Mouse (Mus musculus): ENCODE measurements around the gene Tmbim1. TPM values are rescaled to one million over a fixed set of nuclear protein-coding genes. Genes with fewer than 3 reads are reported as not detected.
A peak's percentile ranks its signal among the peaks of the same experiment; 100 is the strongest.
"Not testable (repeated sequence)": the region's sequence is repeated elsewhere in the genome, so short reads cannot be mapped to it uniquely, and the experiment has no call there.

Tmbim1 gene
- polyA plus RNA-seq, 1 experiment from 2014 or later: 22.9 TPM

DNA sequence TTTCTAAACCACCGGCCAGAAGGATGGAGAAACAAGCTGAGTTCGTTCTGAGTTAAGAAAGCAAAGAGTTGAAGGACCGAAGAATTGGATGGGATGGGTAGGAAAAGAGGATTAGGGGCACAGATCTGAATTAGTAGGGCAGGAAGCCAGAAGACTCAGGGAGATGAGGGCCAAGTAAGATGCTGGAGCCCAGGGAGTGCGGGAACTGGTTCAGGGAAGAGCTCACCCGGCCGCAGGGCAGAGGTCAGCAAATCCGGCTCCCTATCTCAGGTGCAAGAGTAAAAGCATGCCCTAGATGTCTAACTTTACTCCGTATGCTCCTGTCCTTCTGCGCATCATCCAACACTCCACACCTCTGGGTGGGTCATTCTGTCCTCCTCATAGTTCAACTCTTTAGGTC, 27.5 kb upstream of the Tmbim1 start:
- Histone ChIP-seq H3K4me3 (ENCODE audit: low read depth, low read length) (peak overlapping the region; percentile 49), H3K36me3 (ENCODE audit: control insufficient read depth, insufficient read depth, low read length) (no peaks in the 10 kb centered on the region), H3K9me3 (ENCODE audit: control insufficient read depth, low read length) (no peaks in the 10 kb centered on the region), H3K4me2 (peak overlapping the region; percentile 90), H3K9ac (ENCODE audit: low read depth, low read length) (peak overlapping the region; percentile 54), H3K27me3 (replicated peaks; ENCODE audit: control insufficient read depth, insufficient read depth, low read length) (no peaks in the 10 kb centered on the region), H3K4me1 (replicated peaks; ENCODE audit: control insufficient read depth, insufficient read depth, low read length) (peaks cover 36% of the 10 kb centered on the region), H3K27ac (ENCODE audit: low read depth, low read length) (no peak overlapping the region)
- DNase-seq (ENCODE audit: low spot score) (no peak), ATAC-seq (replicated peaks; ENCODE audit: low FRiP score) (no peak)
- 7% methylated on average over 9 of the region's 9 CpGs for WGBS

DNA sequence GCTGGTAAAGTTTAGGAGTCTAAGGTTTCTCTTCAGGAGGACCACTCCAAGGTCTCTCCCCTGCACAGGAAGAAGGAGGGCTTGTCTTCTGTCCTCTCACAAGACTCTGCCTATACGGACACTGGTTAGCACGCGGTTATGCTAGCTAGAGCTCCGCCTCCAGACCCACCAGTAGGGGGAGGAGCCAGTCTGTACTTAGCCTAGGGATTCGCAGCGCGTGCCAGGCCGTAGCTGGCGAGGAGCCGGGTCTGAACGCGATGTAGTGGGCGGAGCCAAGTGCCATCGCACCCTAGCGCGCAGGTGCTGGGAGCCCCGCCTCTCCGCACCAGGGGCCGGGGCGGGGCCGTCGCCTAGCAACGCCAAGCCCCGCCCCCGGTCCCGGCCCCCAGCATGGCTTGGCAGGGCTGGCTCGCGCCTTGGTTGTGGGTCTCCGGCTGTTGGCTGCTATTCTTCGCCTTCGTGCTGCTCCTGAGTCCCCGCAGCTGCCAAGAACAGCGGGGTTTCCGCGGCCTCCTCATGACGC, 26.9 kb upstream of the Tmbim1 start:
- H3K4me2 ChIP-seq: peak overlapping the region; percentile 90
- H3K36me3 ChIP-seq (ENCODE audit: control insufficient read depth, insufficient read depth, low read length): no peaks in the 10 kb centered on the region
- WGBS: under 1% methylated on average over 36 of the region's 36 CpGs
- peak; percentile 92 for DNase-seq (ENCODE audit: low spot score)
- no peaks in the 10 kb centered on the region for H3K9me3 ChIP-seq (ENCODE audit: control insufficient read depth, low read length)
- H3K4me1 ChIP-seq (replicated peaks; ENCODE audit: control insufficient read depth, insufficient read depth, low read length): peaks cover 36% of the 10 kb centered on the region
- H3K4me3 ChIP-seq (ENCODE audit: low read depth, low read length): peak overlapping the region; percentile 49
- no peaks in the 10 kb centered on the region for H3K27me3 ChIP-seq (replicated peaks; ENCODE audit: control insufficient read depth, insufficient read depth, low read length)
- ATAC-seq (replicated peaks; ENCODE audit: low FRiP score): peak; percentile 94
- H3K9ac ChIP-seq (ENCODE audit: low read depth, low read length): peak overlapping the region; percentile 54
- no peak overlapping the region; the same call in 1 of the 2 replicates for H3K27ac ChIP-seq (ENCODE audit: low read depth, low read length)

DNA sequence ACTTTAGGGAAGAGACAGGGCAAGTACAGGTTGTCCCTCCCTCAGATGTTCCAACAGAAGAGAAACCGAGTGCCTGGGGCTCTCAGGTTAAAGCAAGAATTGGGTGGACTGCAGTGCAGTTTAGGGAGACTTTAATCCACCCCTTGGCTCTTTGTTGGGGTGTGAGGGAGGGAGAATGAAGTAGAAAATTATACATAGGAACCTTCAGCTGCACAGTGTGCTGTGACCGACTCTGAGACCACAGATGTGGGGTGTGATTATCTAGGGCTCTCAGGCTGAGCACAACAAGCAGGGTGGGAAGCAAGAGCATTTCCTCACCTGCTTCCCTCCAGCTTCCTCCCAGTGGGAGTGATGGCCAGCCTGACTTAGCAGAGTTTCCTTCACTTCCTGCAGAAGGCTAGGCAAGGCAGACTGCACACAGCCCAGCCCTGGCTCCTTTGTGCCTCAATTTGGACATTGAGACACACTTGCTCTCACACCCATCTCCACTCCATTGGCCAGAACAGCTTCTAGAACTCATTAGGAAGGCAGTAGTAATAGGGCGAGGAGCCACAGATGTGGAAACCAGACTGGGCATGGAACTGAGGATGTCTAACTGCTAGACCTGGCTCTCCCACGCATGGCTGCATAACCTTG, 25.7 kb upstream of the Tmbim1 start:
- no peak overlapping the region for H3K4me2 ChIP-seq
- H3K9me3 ChIP-seq (ENCODE audit: control insufficient read depth, low read length): no peaks in the 10 kb centered on the region
- H3K27ac ChIP-seq (ENCODE audit: low read depth, low read length): no peak overlapping the region
- DNase-seq (ENCODE audit: low spot score) (no peak), ATAC-seq (replicated peaks; ENCODE audit: low FRiP score) (no peak)
- WGBS: 46% methylated on average over 4 of the region's 4 CpGs
- H3K9ac ChIP-seq (ENCODE audit: low read depth, low read length): no peak overlapping the region
- no peaks in the 10 kb centered on the region for H3K36me3 ChIP-seq (ENCODE audit: control insufficient read depth, insufficient read depth, low read length)
- H3K27me3 ChIP-seq (replicated peaks; ENCODE audit: control insufficient read depth, insufficient read depth, low read length): no peaks in the 10 kb centered on the region
- no peak overlapping the region for H3K4me3 ChIP-seq (ENCODE audit: low read depth, low read length)
- peaks cover 36% of the 10 kb centered on the region for H3K4me1 ChIP-seq (replicated peaks; ENCODE audit: control insufficient read depth, insufficient read depth, low read length)

GRCm38 (mm10) chr1:74329899-74330431, 24.5 kb upstream of the Tmbim1 start:
- Histone ChIP-seq H3K4me2 (no peak overlapping the region), H3K36me3 (ENCODE audit: control insufficient read depth, insufficient read depth, low read length) (no peaks in the 10 kb centered on the region), H3K27ac (ENCODE audit: low read depth, low read length) (0 out of 2 replicates have a peak overlapping the region, but pooled peaks have one; percentile 13), H3K9me3 (ENCODE audit: control insufficient read depth, low read length) (no peaks in the 10 kb centered on the region), H3K4me3 (ENCODE audit: low read depth, low read length) (no peak overlapping the region), H3K27me3 (replicated peaks; ENCODE audit: control insufficient read depth, insufficient read depth, low read length) (no peaks in the 10 kb centered on the region), H3K9ac (ENCODE audit: low read depth, low read length) (no peak overlapping the region), H3K4me1 (replicated peaks; ENCODE audit: control insufficient read depth, insufficient read depth, low read length) (peaks cover 36% of the 10 kb centered on the region)
- no peak for DNase-seq (ENCODE audit: low spot score)
- WGBS: 80% methylated on average over 7 of the region's 7 CpGs
- no peak for ATAC-seq (replicated peaks; ENCODE audit: low FRiP score)

DNA sequence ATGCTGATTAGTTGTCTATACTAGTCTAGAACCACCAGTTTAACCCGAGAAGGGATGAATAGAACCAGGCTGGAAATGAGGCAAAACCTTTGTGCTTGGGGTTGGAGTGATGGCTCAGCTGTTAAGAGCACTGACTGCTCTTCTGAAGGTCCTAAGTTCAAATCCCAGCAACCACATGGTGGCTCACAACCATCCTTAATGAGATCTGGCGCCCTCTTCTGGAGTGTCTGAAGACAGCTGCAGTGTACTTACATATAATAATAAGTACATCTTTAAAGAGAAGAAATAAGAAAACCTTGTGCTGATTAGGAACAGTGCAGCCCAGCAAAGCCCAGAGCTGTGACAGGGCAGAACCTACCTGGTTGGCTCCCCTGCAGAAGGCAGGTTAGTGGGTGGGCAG, 21.5 kb upstream of the Tmbim1 start:
- H3K9me3 ChIP-seq (ENCODE audit: control insufficient read depth, low read length); H3K36me3 ChIP-seq (ENCODE audit: control insufficient read depth, insufficient read depth, low read length); H3K9ac ChIP-seq (ENCODE audit: low read depth, low read length); H3K4me2 ChIP-seq; H3K27ac ChIP-seq (ENCODE audit: low read depth, low read length); DNase-seq (ENCODE audit: low spot score); H3K4me3 ChIP-seq (ENCODE audit: low read depth, low read length); ATAC-seq (replicated peaks; ENCODE audit: low FRiP score); H3K27me3 ChIP-seq (replicated peaks; ENCODE audit: control insufficient read depth, insufficient read depth, low read length): not testable (repeated sequence)
- H3K4me1 ChIP-seq (replicated peaks; ENCODE audit: control insufficient read depth, insufficient read depth, low read length): peaks cover 21% of the 10 kb centered on the region
- 48% methylated on average over 2 of the region's 2 CpGs for WGBS

DNA sequence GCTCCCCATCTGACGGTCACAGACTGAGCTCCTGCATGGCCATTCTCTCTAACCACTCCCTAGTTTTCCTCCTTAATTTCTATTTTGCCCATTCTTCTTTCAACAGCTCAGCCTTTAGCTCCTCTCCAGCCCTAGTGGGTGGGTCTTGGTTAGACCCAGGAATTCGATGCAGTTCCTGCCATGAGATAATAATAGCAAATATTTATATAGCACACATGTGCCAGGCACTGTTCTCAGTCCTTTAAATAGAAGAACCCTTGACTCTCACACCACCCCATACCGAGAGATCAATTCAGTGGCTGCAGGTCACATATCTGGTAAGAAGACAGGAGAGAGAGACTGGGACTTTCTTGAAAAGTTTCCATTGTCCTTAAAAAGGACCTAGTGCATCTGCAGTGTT, 16.0 kb upstream of the Tmbim1 start:
- H3K9me3 ChIP-seq (ENCODE audit: control insufficient read depth, low read length): no peaks in the 10 kb centered on the region
- H3K36me3 ChIP-seq (ENCODE audit: control insufficient read depth, insufficient read depth, low read length): no peaks in the 10 kb centered on the region
- H3K27me3 ChIP-seq (replicated peaks; ENCODE audit: control insufficient read depth, insufficient read depth, low read length): no peaks in the 10 kb centered on the region
- H3K4me3 ChIP-seq (ENCODE audit: low read depth, low read length): no peak overlapping the region
- DNase-seq (ENCODE audit: low spot score) (no peak), ATAC-seq (replicated peaks; ENCODE audit: low FRiP score) (no peak)
- H3K9ac ChIP-seq (ENCODE audit: low read depth, low read length): no peak overlapping the region
- no peak overlapping the region for H3K27ac ChIP-seq (ENCODE audit: low read depth, low read length)
- no peaks in the 10 kb centered on the region for H3K4me1 ChIP-seq (replicated peaks; ENCODE audit: control insufficient read depth, insufficient read depth, low read length)
- 65% methylated on average over 3 of the region's 3 CpGs for WGBS
- H3K4me2 ChIP-seq: no peak overlapping the region

- DNase-seq (ENCODE audit: low spot score) (no peak), ATAC-seq (replicated peaks; ENCODE audit: low FRiP score) (no peak)
- Histone ChIP-seq H3K36me3 (ENCODE audit: control insufficient read depth, insufficient read depth, low read length) (no peaks in the 10 kb centered on the region), H3K9me3 (ENCODE audit: control insufficient read depth, low read length) (no peaks in the 10 kb centered on the region), H3K27me3 (replicated peaks; ENCODE audit: control insufficient read depth, insufficient read depth, low read length) (no peaks in the 10 kb centered on the region), H3K4me2 (no peak overlapping the region), H3K27ac (ENCODE audit: low read depth, low read length) (no peak overlapping the region), H3K4me3 (ENCODE audit: low read depth, low read length) (no peak overlapping the region), H3K4me1 (replicated peaks; ENCODE audit: control insufficient read depth, insufficient read depth, low read length) (no peaks in the 10 kb centered on the region), H3K9ac (ENCODE audit: low read depth, low read length) (no peak overlapping the region)
- WGBS: 82% methylated on average over 3 of the region's 3 CpGs
Measured at GRCm38 (mm10) chr1:74318711-74319110, 13.3 kb upstream of the Tmbim1 start.

- H3K27ac ChIP-seq (ENCODE audit: low read depth, low read length): no peak overlapping the region
- no peak overlapping the region for H3K4me3 ChIP-seq (ENCODE audit: low read depth, low read length)
- no peak overlapping the region for H3K4me2 ChIP-seq
- H3K36me3 ChIP-seq (ENCODE audit: control insufficient read depth, insufficient read depth, low read length): no peaks in the 10 kb centered on the region
- WGBS: 68% methylated on average over 4 of the region's 4 CpGs
- no peaks in the 10 kb centered on the region for H3K27me3 ChIP-seq (replicated peaks; ENCODE audit: control insufficient read depth, insufficient read depth, low read length)
- ATAC-seq (replicated peaks; ENCODE audit: low FRiP score): no peak
- no peaks in the 10 kb centered on the region for H3K9me3 ChIP-seq (ENCODE audit: control insufficient read depth, low read length)
- DNase-seq (ENCODE audit: low spot score): no peak
- no peak overlapping the region for H3K9ac ChIP-seq (ENCODE audit: low read depth, low read length)
- no peaks in the 10 kb centered on the region for H3K4me1 ChIP-seq (replicated peaks; ENCODE audit: control insufficient read depth, insufficient read depth, low read length)
Measured at GRCm38 (mm10) chr1:74316114-74316827, 10.8 kb upstream of the Tmbim1 start.
